Mouse (Mus musculus) gastrocnemius, postnatal 10 days (tissue): Measurements from ENCODE around the gene Ifi211. TPM values are rescaled to one million over a fixed set of nuclear protein-coding genes. Genes with fewer than 3 reads are reported as not detected.
"Not testable (repeated sequence)": the region's sequence is repeated elsewhere in the genome, so short reads cannot be mapped to it uniquely, and the experiment has no call there.

Source experiments
- DNase-seq: peaks from one replicate; pipeline ENCODE4 v3.0.0; 2021; ENCODE audit warnings: mixed read lengths
- total RNA-seq, 2 experiments: library from RNA; stranded (reverse); gene quantifications; 2 replicates each; pipeline ENCODE4 v1.2.3; 2021

Gene Ifi211
- total RNA-seq, 2 experiments from 2014 or later: 0.38 to 0.68 TPM

DNA sequence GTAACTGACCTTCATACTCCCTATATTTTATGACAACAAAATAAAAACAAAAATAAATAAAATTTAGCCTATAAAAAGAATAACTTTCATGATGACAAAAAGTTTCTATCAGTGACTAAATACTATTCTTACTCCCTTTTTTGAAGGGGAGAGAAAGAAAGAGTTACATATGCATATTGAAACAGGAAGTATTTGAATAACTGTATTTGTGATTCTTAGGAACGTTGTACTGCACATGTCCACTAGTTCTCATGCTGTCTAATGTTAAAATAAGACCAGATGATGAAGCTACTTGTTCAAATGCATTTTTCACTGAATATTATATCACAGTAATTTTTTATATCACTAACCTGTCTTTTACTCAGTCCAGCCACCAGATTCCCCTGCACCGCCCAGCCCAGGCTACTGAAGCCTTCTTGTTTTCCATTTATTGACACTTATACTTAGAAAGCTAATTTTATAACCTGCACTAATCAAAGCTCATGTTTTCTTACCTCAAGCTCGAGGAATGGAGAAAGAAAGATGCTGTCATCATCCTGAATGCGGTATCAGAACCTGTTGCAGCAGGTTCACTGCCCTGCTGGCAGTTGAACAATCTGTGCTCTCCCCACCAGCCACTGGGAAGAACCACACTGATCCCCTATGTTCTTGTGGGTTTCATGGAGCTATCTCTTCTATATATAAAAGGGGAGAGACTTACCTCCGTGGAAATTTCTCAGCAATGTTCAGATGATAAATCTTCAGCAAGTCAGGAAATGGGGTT, 33.4 kb downstream of the Ifi211 start:
- not testable (repeated sequence) for DNase-seq

DNA sequence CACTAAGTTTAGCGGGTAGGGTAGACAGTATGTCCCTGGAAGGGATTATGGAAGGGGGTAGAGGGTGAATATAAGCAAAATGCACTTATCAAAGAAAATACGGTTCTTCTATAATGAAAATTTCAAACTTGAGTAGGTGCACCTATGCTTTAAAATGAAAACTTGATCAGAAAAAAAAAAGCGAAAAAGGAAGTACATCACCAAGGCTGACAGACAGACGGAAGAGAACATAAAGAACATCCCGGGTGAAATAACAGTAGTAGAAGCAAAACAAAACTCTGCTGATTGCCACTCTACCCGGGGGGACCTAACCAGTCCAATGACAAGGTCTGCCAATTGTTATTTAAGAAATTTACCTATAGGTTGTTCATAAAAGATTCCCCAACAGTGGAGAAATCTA, 34.6 kb downstream of the Ifi211 start:
- DNase-seq: not testable (repeated sequence)

DNA sequence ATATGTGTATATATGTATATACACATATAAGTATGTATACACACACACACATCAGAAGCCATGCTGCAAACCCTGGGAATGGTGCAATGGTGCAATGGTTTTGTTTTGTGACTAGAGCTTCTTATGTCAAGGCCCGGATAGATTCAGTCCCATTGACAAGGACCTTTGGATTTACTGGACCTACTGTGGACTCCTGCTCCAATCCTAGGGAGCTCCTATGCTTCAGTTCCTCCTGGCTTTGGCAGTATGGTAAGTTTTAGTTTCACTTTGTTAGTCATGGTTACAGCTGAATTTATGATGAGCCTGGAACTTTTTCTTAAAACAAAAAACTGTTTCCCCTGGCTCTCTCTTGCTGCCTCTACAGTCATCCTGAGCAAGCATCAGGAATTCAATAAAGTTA, 35.7 kb downstream of the Ifi211 start:
- DNase-seq: not testable (repeated sequence)

DNA sequence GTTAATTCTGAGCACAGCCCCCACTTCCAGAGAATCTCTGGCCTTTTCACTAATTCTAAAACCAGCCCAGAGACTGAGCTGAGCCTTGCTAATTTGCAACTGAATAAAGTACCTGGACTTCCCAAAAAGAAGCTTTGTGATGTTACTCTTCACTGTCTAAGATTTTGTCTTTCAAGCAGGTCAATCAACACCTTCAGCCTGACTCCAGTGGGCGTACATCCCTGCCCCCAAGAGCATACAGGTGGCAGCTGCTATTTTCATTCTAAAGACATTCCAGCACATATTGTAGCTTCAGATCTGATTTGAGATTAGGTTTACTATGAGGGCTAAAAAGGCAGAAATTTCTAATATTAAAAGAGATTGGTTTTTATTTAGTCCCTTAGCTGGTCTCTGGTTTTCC, 44.3 kb downstream of the Ifi211 start:
- not testable (repeated sequence) for DNase-seq

DNA sequence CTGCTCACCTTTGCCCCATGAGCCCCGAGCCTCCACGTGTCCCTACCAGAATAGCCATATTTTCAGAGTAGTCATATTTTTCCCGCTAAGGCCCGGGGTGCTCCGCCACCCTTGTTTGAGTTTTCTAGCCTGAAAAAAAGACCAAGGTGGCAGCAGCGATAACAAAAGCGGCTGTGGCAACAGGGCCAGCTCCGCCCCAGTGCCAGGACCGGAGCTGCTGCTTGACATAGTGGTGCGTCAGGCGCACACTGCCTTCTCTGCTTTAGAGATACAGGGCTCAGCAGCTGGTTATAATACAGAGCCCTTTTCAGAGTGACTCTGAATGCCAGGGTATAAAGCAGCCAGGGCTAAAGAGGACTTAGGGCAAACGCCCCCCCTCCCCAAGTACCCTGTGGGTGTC, 46.3 kb downstream of the Ifi211 start:
- no peak for DNase-seq

DNA sequence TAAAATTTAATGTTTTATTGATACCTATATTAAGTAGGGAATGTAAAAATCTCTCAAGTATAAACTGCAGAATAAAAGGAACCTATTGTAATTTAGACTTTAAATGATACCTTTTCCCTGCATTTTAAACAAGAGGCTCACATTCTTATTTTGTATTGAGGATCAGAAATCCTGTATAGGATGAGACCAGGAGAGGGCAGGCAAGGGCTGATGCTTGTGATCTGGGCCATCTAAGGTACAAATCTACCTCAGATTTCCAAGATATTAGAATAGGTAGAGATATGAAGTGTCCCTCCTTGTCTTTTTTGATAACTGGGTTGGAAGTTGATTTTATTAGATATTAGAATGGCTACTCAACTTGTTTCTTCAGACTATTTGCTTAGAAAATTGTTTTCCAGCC, 59.1 kb downstream of the Ifi211 start:
- not testable (repeated sequence) for DNase-seq

DNA sequence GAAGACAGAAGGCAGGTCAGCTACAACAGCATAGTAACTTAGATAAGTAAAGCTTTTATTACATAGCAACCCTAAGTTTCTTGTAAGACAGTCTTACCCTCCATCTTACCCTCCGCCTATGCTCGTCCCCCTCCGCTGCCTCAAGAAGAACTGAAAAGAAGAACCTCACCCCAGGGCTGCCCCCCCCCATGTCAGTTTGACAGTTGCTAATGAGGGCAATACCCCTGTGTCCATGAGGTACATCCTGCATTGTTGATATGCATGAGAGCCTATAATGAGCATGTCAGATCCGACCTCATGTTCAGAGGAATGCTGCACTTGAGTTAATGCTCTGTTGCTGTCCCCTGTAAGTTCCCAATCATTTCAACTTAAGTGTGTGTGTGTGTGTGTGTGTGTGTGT, 60.0 kb downstream of the Ifi211 start:
- not testable (repeated sequence) for DNase-seq

Other genes starting within 250 kb of the Ifi211 start
- not detected for gene Ifi208, start 239.4 kb downstream of the Ifi211 start, total RNA-seq
- 1 to 10 TPM; 1.6 to 2.6 TPM for gene Ifi207, start 171.3 kb downstream of the Ifi211 start, total RNA-seq
- 1 to 10 TPM; 2.0 to 2.7 TPM for gene Ifi204, start 146.1 kb downstream of the Ifi211 start, total RNA-seq
- 1 to 10 TPM; 5.1 to 7.8 TPM for gene Mndal, start 29.4 kb upstream of the Ifi211 start, total RNA-seq
- 1 to 10 TPM; 3.3 to 5.5 TPM for gene Ifi203, start 29.6 kb upstream of the Ifi211 start, total RNA-seq
- gene Ifi202b, start 69.7 kb upstream of the Ifi211 start, total RNA-seq: not detected
- 1 to 10 TPM; 1.7 to 2.3 TPM for gene Ifi205, start 118.8 kb upstream of the Ifi211 start, total RNA-seq
- gene Olfr433, start 127.7 kb upstream of the Ifi211 start, total RNA-seq: not detected
- not detected for gene Olfr432, start 136.2 kb upstream of the Ifi211 start, total RNA-seq
- gene Olfr430, start 153.6 kb upstream of the Ifi211 start, total RNA-seq: not detected
- not detected for gene Olfr429, start 171.3 kb upstream of the Ifi211 start, total RNA-seq
- not detected for gene Olfr427, start 183.8 kb upstream of the Ifi211 start, total RNA-seq
- gene Olfr231, start 208.1 kb upstream of the Ifi211 start, total RNA-seq: not detected
- gene Olfr424, start 218.5 kb upstream of the Ifi211 start, total RNA-seq: not detected
- not detected for gene Olfr420, start 242.6 kb upstream of the Ifi211 start, total RNA-seq